ENCODE assay signal across 8 mouse cellular contexts in the genomic region with DNA sequence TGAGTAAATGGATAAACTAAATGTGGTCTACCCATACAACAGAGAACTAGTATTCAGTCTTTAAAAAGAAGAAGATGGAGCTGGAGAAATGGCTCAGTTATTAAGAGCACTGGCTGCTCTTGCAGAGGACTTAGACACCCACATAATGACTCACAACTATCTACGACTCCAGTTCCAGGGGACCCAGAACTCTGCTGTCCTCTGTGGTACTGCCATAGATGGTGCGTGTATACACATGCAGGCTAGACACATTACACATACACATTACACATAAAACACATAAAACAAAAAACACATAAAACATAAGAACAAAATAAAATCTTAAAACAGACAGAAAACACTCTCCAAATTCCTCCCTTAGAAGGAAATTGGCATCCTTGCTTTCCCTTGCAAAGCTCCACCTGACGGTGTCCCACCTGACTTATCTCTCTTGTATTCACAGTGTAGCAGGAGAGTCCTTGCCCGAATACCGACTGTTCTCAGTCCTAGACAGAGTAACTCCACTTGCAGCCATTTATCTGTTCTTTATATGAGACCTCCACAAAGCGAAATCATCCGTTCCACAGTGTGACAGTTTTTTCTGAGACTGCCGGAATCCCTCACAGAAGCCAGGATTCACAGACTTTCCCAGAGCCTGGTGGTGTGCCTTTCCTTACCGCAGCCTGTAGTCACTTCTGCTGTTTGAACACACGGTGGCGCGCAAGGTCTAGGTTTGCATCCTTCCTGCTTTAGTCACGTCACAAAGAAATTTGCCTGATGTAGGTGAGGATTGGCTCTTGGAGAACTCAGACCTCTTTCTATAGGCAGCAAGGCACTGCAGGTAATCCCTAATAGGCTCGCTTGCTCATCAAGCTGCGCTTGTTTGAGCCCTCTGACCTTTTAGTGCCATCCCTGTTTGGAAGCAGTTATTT. TPM values are rescaled to one million over a fixed set of nuclear protein-coding genes. Genes with fewer than 3 reads are reported as not detected.
DNase-seq lines count a peak whose midpoint lies in the region; ATAC-seq and TF ChIP-seq lines count a peak whose summit lies in the region.

No protein-coding gene starts in this region.

- TF ChIP-seq EP300 in lung, postnatal 0 days (IDR thresholded peaks at IDR 0.05), result no peak

- H3K4me3 ChIP-seq in hindbrain, embryonic 12.5 days, result no peak overlapping the region
- no peak overlapping the region for H3K4me3 ChIP-seq in lung, postnatal 0 days (ENCODE audit: low read depth, low read length)

- ATAC-seq in frontal cortex, adult (ENCODE audit: low TSS enrichment), result peak; percentile 97
- ATAC-seq in hindbrain, embryonic 12.5 days (ENCODE audit: low FRiP score), result peak; percentile 90
- peak; percentile 85 for ATAC-seq in lung, postnatal 0 days

- no peak overlapping the region for H3K9ac ChIP-seq in hindbrain, embryonic 12.5 days
- no peak overlapping the region for H3K9ac ChIP-seq in lung, postnatal 0 days (replicated peaks; ENCODE audit: low read depth)

- peak; percentile 79 for DNase-seq in Muller cell, postnatal 12 days (ENCODE audit: inconsistent ontology term)
- peak; percentile 89 for DNase-seq in cerebellum, adult 9-10 months
- peak; percentile 87 to 88 for DNase-seq in layer of hippocampus, postnatal 10 days (ENCODE audit: low spot score in 2 of 2)
- DNase-seq in lung, postnatal 0 days (ENCODE audit: low spot score), result peak; percentile 94
- peak; percentile 63 for DNase-seq in retina, adult 2 months (ENCODE audit: low read depth, low spot score)
- DNase-seq in thymus, postnatal 25 days, result peak; percentile 74

- no peaks in the 10 kb centered on the region for H3K9me3 ChIP-seq in hindbrain, embryonic 12.5 days (replicated peaks)
- no peaks in the 10 kb centered on the region for H3K9me3 ChIP-seq in lung, postnatal 0 days (ENCODE audit: low read length)

- H3K4me1 ChIP-seq in hindbrain, embryonic 12.5 days, result peaks cover 3% of the 10 kb centered on the region; the same call in 1 of the 2 replicates
- H3K4me1 ChIP-seq in lung, postnatal 0 days (ENCODE audit: insufficient read depth, low read depth, low read length), result no peaks in the 10 kb centered on the region

- no peak overlapping the region for H3K27ac ChIP-seq in hindbrain, embryonic 12.5 days
- H3K27ac ChIP-seq in lung, postnatal 0 days (ENCODE audit: low read length), result no peak overlapping the region

- WGBS in hindbrain, embryonic 12.5 days, result 24% methylated on average over 15 of the region's 15 CpGs
- 19% methylated on average over 15 of the region's 15 CpGs for WGBS in lung, postnatal 0 days

- no peaks in the 10 kb centered on the region for H3K36me3 ChIP-seq in hindbrain, embryonic 12.5 days
- H3K36me3 ChIP-seq in lung, postnatal 0 days (ENCODE audit: insufficient read depth, low read length), result no peaks in the 10 kb centered on the region

- TF ChIP-seq CTCF in lung, postnatal 0 days (IDR thresholded peaks at IDR 0.05), result peak; percentile 98

- H3K4me2 ChIP-seq in hindbrain, embryonic 12.5 days (replicated peaks), result 0 out of 2 replicates have a peak overlapping the region, but pooled peaks have one; percentile 21
- no peak overlapping the region for H3K4me2 ChIP-seq in lung, postnatal 0 days (replicated peaks; ENCODE audit: low read depth, low read length)

- no peaks in the 10 kb centered on the region for H3K27me3 ChIP-seq in hindbrain, embryonic 12.5 days
- no peaks in the 10 kb centered on the region for H3K27me3 ChIP-seq in lung, postnatal 0 days (replicated peaks; ENCODE audit: insufficient read depth, low read length)

RNA-seq across cellular contexts. Expression of gene Syt5, which starts 9.2 kb away (rescaled TPM):
- 32.9 and 33.2 TPM in 2 replicates for polyA plus RNA-seq in hindbrain, embryonic 12.5 days (2016; fragmentation: Nextera tagmentation; extraction: Ambion mirVana)
- 100 to 1,000 TPM; 203 to 205 TPM for total RNA-seq in layer of hippocampus, postnatal 10 days (2021)
- 7.1 and 8.1 TPM in 2 replicates for polyA plus RNA-seq in lung, postnatal 0 days (2015; fragmentation: Nextera tagmentation; extraction: Ambion mirVana)

RNA-seq across cellular contexts. Expression of gene Dnaaf3, which starts 24.3 kb away (rescaled TPM):
- polyA plus RNA-seq in hindbrain, embryonic 12.5 days (2016; fragmentation: Nextera tagmentation; extraction: Ambion mirVana), result 2.5 and 3.6 TPM in 2 replicates
- 1 to 10 TPM; 1.2 to 1.4 TPM for total RNA-seq in layer of hippocampus, postnatal 10 days (2021)
- 3.3 and 3.4 TPM in 2 replicates for polyA plus RNA-seq in lung, postnatal 0 days (2015; fragmentation: Nextera tagmentation; extraction: Ambion mirVana)

RNA-seq across cellular contexts. Expression of gene Tnni3, which starts 32.5 kb away (rescaled TPM):
- 2.2 and 3.1 TPM in 2 replicates for polyA plus RNA-seq in hindbrain, embryonic 12.5 days (2016; fragmentation: Nextera tagmentation; extraction: Ambion mirVana)
- 1 to 10 TPM in 1 of 2 experiments, under 1 TPM in 1; 0.94 to 2.0 TPM for total RNA-seq in layer of hippocampus, postnatal 10 days (2021)
- 81.3 and 95.6 TPM in 2 replicates for polyA plus RNA-seq in lung, postnatal 0 days (2015; fragmentation: Nextera tagmentation; extraction: Ambion mirVana)

RNA-seq across cellular contexts. Expression of gene Tnnt1, which starts 40.3 kb away (rescaled TPM):
- 19.2 and 72.4 TPM in 2 replicates for polyA plus RNA-seq in hindbrain, embryonic 12.5 days (2016; fragmentation: Nextera tagmentation; extraction: Ambion mirVana)
- total RNA-seq in layer of hippocampus, postnatal 10 days (2021), result 1 to 10 TPM; 2.0 to 2.9 TPM
- 14.0 and 17.8 TPM in 2 replicates for polyA plus RNA-seq in lung, postnatal 0 days (2015; fragmentation: Nextera tagmentation; extraction: Ambion mirVana)

RNA-seq across cellular contexts. Expression of gene Ptprh, which starts 47.3 kb away (rescaled TPM):
- 0.13 and 0.40 TPM in 2 replicates for polyA plus RNA-seq in hindbrain, embryonic 12.5 days (2016; fragmentation: Nextera tagmentation; extraction: Ambion mirVana)
- 1 to 10 TPM; 1.1 TPM for total RNA-seq in layer of hippocampus, postnatal 10 days (2021)
- not detected in 2 replicates for polyA plus RNA-seq in lung, postnatal 0 days (2015; fragmentation: Nextera tagmentation; extraction: Ambion mirVana)

Comparison
In these comparisons a context has a peak if more than half of its experiments do, and no peak if none do; other contexts are left out.
1. RNA of gene Tnni3, which starts 32.5 kb away (polyA plus RNA-seq): 81.3 to 95.6 TPM in lung, postnatal 0 days; 2.2 to 3.1 TPM in hindbrain, embryonic 12.5 days; every median in the first group is over 10 times any median in the second.
2. Peak in every context shown above with its lines, with median percentiles within 50 percentile points of each other: DNase-seq and ATAC-seq.